Mouse (Mus musculus) T-helper 2 cell (primary cell): Measurements from ENCODE around the gene Baiap2.

ENCODE experiments used
- in situ Hi-C: fragments of 300-600 bp; cut with MboI, MseI; formaldehyde crosslinking; loops from one replicate; pipeline ENCODE4 v1.15.1; 2025; ENCODE audit warnings: high pct_unique_total_duplicates

Gene Baiap2

GRCm38 (mm10) chr11:120041191-120042123, 98.9 kb downstream of the Baiap2 start:
- in situ Hi-C loops, result no loop called here

- in situ Hi-C loops, result no loop called here
These were observed 99.7 kb downstream of the Baiap2 start for GRCm38 (mm10) chr11:120042141-120042838.

GRCm38 (mm10) chr11:120045341-120045740, 102.8 kb downstream of the Baiap2 start:
- in situ Hi-C loops, result no loop called here

GRCm38 (mm10) chr11:120045839-120046552, 103.4 kb downstream of the Baiap2 start:
- in situ Hi-C loops, result no loop called here

DNA sequence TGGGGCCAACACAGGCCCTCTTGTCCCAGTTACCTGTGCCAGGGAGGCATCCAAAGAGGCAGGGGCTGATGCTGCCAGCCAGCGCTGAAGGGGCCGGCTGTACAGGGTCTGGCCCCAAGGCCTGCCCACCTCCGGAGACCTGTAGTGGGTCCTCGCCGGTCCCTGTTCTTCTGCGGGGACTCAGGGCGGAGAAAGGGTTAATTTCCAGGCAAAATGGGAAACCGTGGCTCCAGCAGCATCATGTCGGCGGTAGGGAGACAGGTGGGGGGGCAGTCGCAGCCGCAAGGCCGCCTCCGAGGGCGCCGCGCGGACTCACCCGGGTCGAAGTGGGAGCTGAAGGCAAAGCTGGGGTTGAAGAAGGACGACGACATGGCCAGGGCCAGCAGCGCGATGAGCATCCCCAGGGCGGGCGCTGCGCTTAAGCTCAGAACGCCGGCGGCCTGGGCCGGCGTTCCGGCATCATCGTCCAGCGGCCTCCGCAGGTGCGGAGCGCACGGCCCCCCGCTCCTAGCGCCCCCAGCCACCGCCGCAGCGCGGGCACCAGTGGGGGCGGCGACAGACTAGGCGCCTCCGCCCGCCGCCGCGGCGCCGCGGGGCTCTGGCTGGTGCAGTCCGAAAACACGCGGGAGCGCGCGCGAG, 104.1 kb downstream of the Baiap2 start, which contains the start of gene Aatk:
TSS of gene Aatk (minus strand) at position 615 of the 639 bp plus-strand sequence.
- in situ Hi-C loops, result no loop called here

GRCm38 (mm10) chr11:120047531-120048251, 105.1 kb downstream of the Baiap2 start:
- in situ Hi-C loops, result no loop called here

- in situ Hi-C loops, result no loop called here
These were observed 105.6 kb downstream of the Baiap2 start for GRCm38 (mm10) chr11:120048252-120048556.

DNA sequence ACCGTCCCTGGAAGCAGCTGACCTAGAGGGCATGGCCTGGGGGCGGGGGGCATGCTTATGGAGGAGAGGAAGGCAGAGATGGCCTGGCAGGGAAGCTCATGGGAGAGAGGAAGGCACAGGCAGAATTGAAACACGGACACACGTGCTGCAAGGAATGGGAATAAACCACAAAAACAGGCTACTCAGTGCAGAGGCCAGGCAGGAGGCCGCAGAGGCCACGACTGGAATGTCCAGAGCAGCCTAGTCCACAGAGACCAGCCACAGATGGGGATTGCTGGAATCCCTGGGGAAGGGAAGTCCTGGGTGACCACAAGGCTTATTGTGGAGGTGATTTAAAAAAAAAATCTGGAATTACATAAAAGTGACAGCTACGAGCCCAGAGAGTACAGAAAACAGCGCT, 106.5 kb downstream of the Baiap2 start:
- in situ Hi-C loops, result no loop called here

- in situ Hi-C loops, result no loop called here
These were observed 108.7 kb downstream of the Baiap2 start for GRCm38 (mm10) chr11:120051124-120051811.

GRCm38 (mm10) chr11:120052274-120052673, 109.7 kb downstream of the Baiap2 start:
- in situ Hi-C loops, result no loop called here

DNA sequence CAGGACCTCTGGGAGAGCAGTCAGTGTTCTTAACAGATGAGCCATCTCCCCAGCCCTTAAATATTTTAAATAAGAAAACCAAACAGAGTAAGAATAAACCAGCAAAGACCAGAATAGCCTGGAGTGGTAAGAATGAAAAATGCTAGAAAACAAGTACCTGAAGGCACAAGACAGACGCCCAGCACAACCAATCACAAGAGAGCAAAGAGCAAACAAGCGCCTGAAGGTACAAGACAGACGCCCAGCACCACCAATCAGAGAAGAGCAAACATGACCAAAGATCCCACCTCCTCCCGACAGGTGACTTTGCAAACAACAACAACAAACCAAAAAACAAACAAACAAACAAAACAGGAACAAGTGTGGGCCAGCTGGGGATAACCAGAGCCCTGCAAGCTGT, 111.3 kb downstream of the Baiap2 start:
- in situ Hi-C loops, result no loop called here

GRCm38 (mm10) chr11:120055953-120056732, 113.6 kb downstream of the Baiap2 start:
- in situ Hi-C loops, result no loop called here
